Mouse (Mus musculus): ENCODE measurements around the gene Ugt2b36. TPM values are rescaled to one million over a fixed set of nuclear protein-coding genes. Genes with fewer than 3 reads are reported as not detected.

Gene Ugt2b36
- 0.23 and 0.43 TPM in 2 replicates for polyA plus RNA-seq (2015; fragmentation: Nextera tagmentation; extraction: Ambion mirVana)

GRCm38 (mm10) chr5:87092346-87093027, at the start of gene Ugt2b36:
Gene Ugt2b36 (minus strand): TSS chr5:87092555.

GRCm38 (mm10) chr5:87140196-87140595, 47.8 kb upstream of the Ugt2b36 start, which contains the start of gene Ugt2b5:
Gene Ugt2b5 (minus strand): TSS chr5:87140318.

Other genes starting within 250 kb of the Ugt2b36 start
- 1.9 and 2.3 TPM in 2 replicates for gene Ugt2b34, start 185.6 kb downstream of the Ugt2b36 start, polyA plus RNA-seq (2015; fragmentation: Nextera tagmentation; extraction: Ambion mirVana)
- gene Ugt2b1, start 166.0 kb downstream of the Ugt2b36 start, polyA plus RNA-seq (2015; fragmentation: Nextera tagmentation; extraction: Ambion mirVana) = 0.09 and 0.21 TPM in 2 replicates
- 0.07 and 0.16 TPM in 2 replicates for gene Ugt2b35, start 91.7 kb downstream of the Ugt2b36 start, polyA plus RNA-seq (2015; fragmentation: Nextera tagmentation; extraction: Ambion mirVana)
- 2.7 and 5.0 TPM in 2 replicates for gene Ugt2b5, start 47.8 kb upstream of the Ugt2b36 start, polyA plus RNA-seq (2015; fragmentation: Nextera tagmentation; extraction: Ambion mirVana)
- not detected in 2 replicates for gene Ugt2b37, start 162.2 kb upstream of the Ugt2b36 start, polyA plus RNA-seq (2015; fragmentation: Nextera tagmentation; extraction: Ambion mirVana)
- not detected in 2 replicates for gene Ugt2a3, start 244.6 kb upstream of the Ugt2b36 start, polyA plus RNA-seq (2015; fragmentation: Nextera tagmentation; extraction: Ambion mirVana)